Mouse (Mus musculus): ENCODE data around the gene Ryr2. TPM values are rescaled to one million over a fixed set of nuclear protein-coding genes. Genes with fewer than 3 reads are reported as not detected.

Gene Ryr2
- total and polyA plus RNA-seq, 3 experiments: 127 to 1,020 (median 877) TPM

GRCm38 (mm10) chr13:11745479-11745878, 361.3 kb downstream of the Ryr2 start:
- H3K4me3 ChIP-seq: no peak overlapping the region
- H3K36me3 ChIP-seq (ENCODE audit: control insufficient read depth, insufficient read depth, low read length): peaks cover 18% of the 10 kb centered on the region
- no peak for DNase-seq
- intact Hi-C loops (cut with DNase I): no loop called here
- H3K79me2 ChIP-seq (replicated peaks; ENCODE audit: control insufficient read depth, insufficient read depth, low read length): no peaks in the 10 kb centered on the region
- no peak overlapping the region for H3K27ac ChIP-seq
- 86% methylated on average over 9 of the region's 9 CpGs for WGBS
- no peak for TF ChIP-seq CTCF (IDR thresholded peaks at IDR 0.05)
- no peak for TF ChIP-seq POLR2A (IDR thresholded peaks at IDR 0.05; ENCODE audit: insufficient read depth, low read depth, low read length)
- TF ChIP-seq EP300 (IDR thresholded peaks at IDR 0.05; ENCODE audit: insufficient read depth, low read depth, low read length): no peak
- no peaks in the 10 kb centered on the region for H3K4me1 ChIP-seq (ENCODE audit: control insufficient read depth, insufficient read depth, low read length)
- H3K9ac ChIP-seq (ENCODE audit: low read depth, low read length): no peak overlapping the region
- no peaks in the 10 kb centered on the region for H3K27me3 ChIP-seq (ENCODE audit: control insufficient read depth, insufficient read depth, low read length)

GRCm38 (mm10) chr13:11738211-11738610, 368.5 kb downstream of the Ryr2 start:
- Histone ChIP-seq H3K79me2 (replicated peaks; ENCODE audit: control insufficient read depth, insufficient read depth, low read length) (no peaks in the 10 kb centered on the region), H3K27ac (no peak overlapping the region), H3K4me3 (no peak overlapping the region), H3K36me3 (ENCODE audit: control insufficient read depth, insufficient read depth, low read length) (peaks cover 11% of the 10 kb centered on the region), H3K4me1 (ENCODE audit: control insufficient read depth, insufficient read depth, low read length) (no peaks in the 10 kb centered on the region), H3K27me3 (ENCODE audit: control insufficient read depth, insufficient read depth, low read length) (no peaks in the 10 kb centered on the region), H3K9ac (ENCODE audit: low read depth, low read length) (no peak overlapping the region)
- peak in 1 of 2 experiments; percentile 33 for DNase-seq
- WGBS: 46% methylated on average over 12 of the region's 12 CpGs
- intact Hi-C loops (cut with DNase I): no loop called here
- TF ChIP-seq CTCF (IDR thresholded peaks at IDR 0.05) (no peak), POLR2A (IDR thresholded peaks at IDR 0.05; ENCODE audit: insufficient read depth, low read depth, low read length) (no peak), EP300 (IDR thresholded peaks at IDR 0.05; ENCODE audit: insufficient read depth, low read depth, low read length) (no peak; the same call in 1 of the 2 replicates)

DNA sequence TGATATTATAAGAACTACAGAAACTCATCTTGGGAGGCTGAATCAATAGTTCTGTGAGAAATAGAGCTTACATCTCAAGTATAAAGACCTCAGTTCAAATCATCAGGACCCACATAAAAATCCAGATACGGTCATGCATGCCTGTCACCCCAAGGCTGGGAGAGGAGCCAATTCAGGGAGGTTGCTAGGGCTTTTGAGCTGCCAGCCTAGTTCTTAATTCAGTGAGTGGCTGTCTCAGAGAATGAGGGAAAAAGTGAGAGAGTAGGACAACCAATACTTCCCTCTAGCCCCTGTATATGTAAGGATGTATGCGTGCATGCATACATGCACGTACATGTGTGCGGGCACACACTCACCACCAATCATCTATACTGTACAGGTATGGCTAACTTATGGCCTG, 390.5 kb downstream of the Ryr2 start:
- Histone ChIP-seq H3K27ac (no peak overlapping the region), H3K4me3 (no peak overlapping the region), H3K9ac (ENCODE audit: low read depth, low read length) (no peak overlapping the region), H3K27me3 (ENCODE audit: control insufficient read depth, insufficient read depth, low read length) (no peaks in the 10 kb centered on the region), H3K79me2 (replicated peaks; ENCODE audit: control insufficient read depth, insufficient read depth, low read length) (no peaks in the 10 kb centered on the region), H3K36me3 (ENCODE audit: control insufficient read depth, insufficient read depth, low read length) (peaks cover 23% of the 10 kb centered on the region), H3K4me1 (ENCODE audit: control insufficient read depth, insufficient read depth, low read length) (no peaks in the 10 kb centered on the region)
- no peak for DNase-seq
- no peak for TF ChIP-seq CTCF (IDR thresholded peaks at IDR 0.05)
- no peak for TF ChIP-seq POLR2A (IDR thresholded peaks at IDR 0.05; ENCODE audit: insufficient read depth, low read depth, low read length)
- no peak for TF ChIP-seq EP300 (IDR thresholded peaks at IDR 0.05; ENCODE audit: insufficient read depth, low read depth, low read length)
- intact Hi-C loops (cut with DNase I): no loop called here
- 84% methylated on average over 4 of the region's 4 CpGs for WGBS

GRCm38 (mm10) chr13:11709708-11710471, 396.9 kb downstream of the Ryr2 start:
- DNase-seq: no peak

GRCm38 (mm10) chr13:11701721-11702120, 405.0 kb downstream of the Ryr2 start:
- TF ChIP-seq POLR2A (IDR thresholded peaks at IDR 0.05; ENCODE audit: insufficient read depth, low read depth, low read length): no peak
- no peak for TF ChIP-seq EP300 (IDR thresholded peaks at IDR 0.05; ENCODE audit: insufficient read depth, low read depth, low read length)
- TF ChIP-seq CTCF (IDR thresholded peaks at IDR 0.05): no peak
- H3K4me1 ChIP-seq (ENCODE audit: control insufficient read depth, insufficient read depth, low read length): no peaks in the 10 kb centered on the region
- WGBS: 78% methylated on average over 3 of the region's 3 CpGs
- no peaks in the 10 kb centered on the region for H3K79me2 ChIP-seq (replicated peaks; ENCODE audit: control insufficient read depth, insufficient read depth, low read length)
- H3K27ac ChIP-seq: no peak overlapping the region
- intact Hi-C loops (cut with DNase I): no loop called here
- no peaks in the 10 kb centered on the region for H3K27me3 ChIP-seq (ENCODE audit: control insufficient read depth, insufficient read depth, low read length)
- H3K36me3 ChIP-seq (ENCODE audit: control insufficient read depth, insufficient read depth, low read length): peaks cover 10% of the 10 kb centered on the region
- H3K9ac ChIP-seq (ENCODE audit: low read depth, low read length): no peak overlapping the region
- H3K4me3 ChIP-seq: no peak overlapping the region
- DNase-seq: no peak

More at GRCm38 (mm10) chr13:11709708-11710471, 396.9 kb downstream of the Ryr2 start:
- Histone ChIP-seq H3K79me2 (replicated peaks; ENCODE audit: control insufficient read depth, insufficient read depth, low read length) (no peaks in the 10 kb centered on the region), H3K27me3 (ENCODE audit: control insufficient read depth, insufficient read depth, low read length) (no peaks in the 10 kb centered on the region), H3K9ac (ENCODE audit: low read depth, low read length) (no peak overlapping the region), H3K27ac (no peak overlapping the region), H3K4me3 (no peak overlapping the region), H3K36me3 (ENCODE audit: control insufficient read depth, insufficient read depth, low read length) (peaks cover 14% of the 10 kb centered on the region), H3K4me1 (ENCODE audit: control insufficient read depth, insufficient read depth, low read length) (no peaks in the 10 kb centered on the region)
- intact Hi-C loops (cut with DNase I): no loop called here
- 60% methylated on average over 7 of the region's 7 CpGs for WGBS
- TF ChIP-seq EP300 (IDR thresholded peaks at IDR 0.05; ENCODE audit: insufficient read depth, low read depth, low read length) (0 out of 2 replicates have a peak, but pooled peaks have one; percentile 41), CTCF (IDR thresholded peaks at IDR 0.05) (no peak), POLR2A (IDR thresholded peaks at IDR 0.05; ENCODE audit: insufficient read depth, low read depth, low read length) (no peak)

- Histone ChIP-seq H3K79me2 (replicated peaks; ENCODE audit: control insufficient read depth, insufficient read depth, low read length) (no peaks in the 10 kb centered on the region), H3K4me1 (ENCODE audit: control insufficient read depth, insufficient read depth, low read length) (no peaks in the 10 kb centered on the region), H3K4me3 (no peak overlapping the region), H3K36me3 (ENCODE audit: control insufficient read depth, insufficient read depth, low read length) (peaks cover 12% of the 10 kb centered on the region), H3K27ac (no peak overlapping the region), H3K27me3 (ENCODE audit: control insufficient read depth, insufficient read depth, low read length) (no peaks in the 10 kb centered on the region), H3K9ac (ENCODE audit: low read depth, low read length) (no peak overlapping the region)
- 81% methylated on average over 1 of the region's 1 CpGs for WGBS
- DNase-seq: no peak
- TF ChIP-seq POLR2A (IDR thresholded peaks at IDR 0.05; ENCODE audit: insufficient read depth, low read depth, low read length) (no peak), CTCF (IDR thresholded peaks at IDR 0.05) (no peak), EP300 (IDR thresholded peaks at IDR 0.05; ENCODE audit: insufficient read depth, low read depth, low read length) (no peak)
- intact Hi-C loops (cut with DNase I): no loop called here
Measured at GRCm38 (mm10) chr13:11696496-11696895, 410.2 kb downstream of the Ryr2 start.
